Mouse (Mus musculus) heart, embryonic 10.5 days (tissue): ENCODE measurements around the gene Nckap5. TPM values are rescaled to one million over a fixed set of nuclear protein-coding genes. Genes with fewer than 3 reads are reported as not detected.

Experiments
- DNase-seq: peaks from one replicate; pipeline ENCODE4 v3.0.0-alpha.2; 2017; ENCODE audit warnings: low spot score
- H3K27ac ChIP-seq: fragments of 300-500 bp; sonication (generic); 2 replicates; pipeline ENCODE4 v1.5.1; 2016; ENCODE audit warnings: mild to moderate bottlenecking
- H3K27me3 ChIP-seq: fragments of 300-500 bp; sonication (generic); 2 replicates; pipeline ENCODE4 v1.6.1; 2016; ENCODE audit warnings: mild to moderate bottlenecking; ENCODE audit not compliant: poor library complexity, insufficient read depth, severe bottlenecking
- H3K36me3 ChIP-seq: fragments of 300-500 bp; sonication (generic); 2 replicates; pipeline ENCODE4 v1.6.1; 2016; ENCODE audit warnings: mild to moderate bottlenecking, moderate library complexity
- H3K4me1 ChIP-seq: fragments of 300-500 bp; sonication (generic); 2 replicates; pipeline ENCODE4 v1.6.1; 2016; ENCODE audit warnings: mild to moderate bottlenecking
- H3K4me3 ChIP-seq: fragments of 300-500 bp; sonication (generic); 2 replicates; pipeline ENCODE4 v1.5.1; 2016; ENCODE audit warnings: mild to moderate bottlenecking, moderate library complexity
- H3K9me3 ChIP-seq: fragments of 300-500 bp; sonication (generic); 2 replicates; pipeline ENCODE4 v1.6.1; 2016; ENCODE audit warnings: mild to moderate bottlenecking, moderate library complexity
- WGBS: fragments of 180-500 bp; shearing (Covaris S2); methylation state at CpG from one replicate; pipeline ENCODE4 v1.1.7; 2016; 5-methylcytosine and 5-hydroxymethylcytosine counted together
- polyA plus RNA-seq: library from polyadenylated mRNA; unstranded; fragments of >200 nt; fragmentation: Nextera tagmentation; extraction: Ambion mirVana; gene quantifications from 2 replicates; pipeline ENCODE4 v1.2.1, GENCODE M21; 2016

Gene Nckap5
- polyA plus RNA-seq, 1 experiment from 2014 or later = 2.3 TPM

GRCm38 (mm10) chr1:126167546-126167945, 663.1 kb downstream of the Nckap5 start:
- Histone ChIP-seq H3K4me3 (no peak overlapping the region), H3K4me1 (no peaks in the 10 kb centered on the region), H3K36me3 (no peaks in the 10 kb centered on the region), H3K27ac (no peak overlapping the region), H3K27me3 (no peaks in the 10 kb centered on the region), H3K9me3 (no peaks in the 10 kb centered on the region)
- WGBS = 76% methylated on average over 7 of the region's 7 CpGs
- no peak for DNase-seq

- no peak for DNase-seq
- 86% methylated on average over 6 of the region's 6 CpGs for WGBS
- no peak overlapping the region for H3K4me3 ChIP-seq
These were observed 671.3 kb downstream of the Nckap5 start for GRCm38 (mm10) chr1:126159287-126159686.

GRCm38 (mm10) chr1:126155816-126156215, 674.8 kb downstream of the Nckap5 start:
- Histone ChIP-seq H3K4me1 (peaks cover 13% of the 10 kb centered on the region), H3K27me3 (no peaks in the 10 kb centered on the region), H3K27ac (no peak overlapping the region), H3K9me3 (no peaks in the 10 kb centered on the region), H3K36me3 (no peaks in the 10 kb centered on the region), H3K4me3 (no peak overlapping the region)
- WGBS = 64% methylated on average over 5 of the region's 5 CpGs
- DNase-seq = no peak

More at GRCm38 (mm10) chr1:126159287-126159686, 671.3 kb downstream of the Nckap5 start:
- H3K4me1 ChIP-seq = no peaks in the 10 kb centered on the region
- no peaks in the 10 kb centered on the region for H3K27me3 ChIP-seq
- H3K36me3 ChIP-seq = no peaks in the 10 kb centered on the region
- H3K27ac ChIP-seq = no peak overlapping the region
- H3K9me3 ChIP-seq = no peaks in the 10 kb centered on the region

GRCm38 (mm10) chr1:126153516-126154234, 676.9 kb downstream of the Nckap5 start:
- H3K36me3 ChIP-seq = no peaks in the 10 kb centered on the region
- peaks cover 16% of the 10 kb centered on the region for H3K4me1 ChIP-seq
- no peaks in the 10 kb centered on the region for H3K27me3 ChIP-seq
- H3K4me3 ChIP-seq = no peak overlapping the region
- 76% methylated on average over 6 of the region's 6 CpGs for WGBS
- H3K27ac ChIP-seq = no peak overlapping the region
- no peak for DNase-seq
- H3K9me3 ChIP-seq = no peaks in the 10 kb centered on the region

- peaks cover 16% of the 10 kb centered on the region for H3K4me1 ChIP-seq
- H3K27me3 ChIP-seq = no peaks in the 10 kb centered on the region
- no peak overlapping the region for H3K27ac ChIP-seq
- WGBS = 59% methylated on average over 6 of the region's 6 CpGs
- DNase-seq = no peak
- H3K4me3 ChIP-seq = no peak overlapping the region
- no peaks in the 10 kb centered on the region for H3K36me3 ChIP-seq
- H3K9me3 ChIP-seq = no peaks in the 10 kb centered on the region
These were observed 678.4 kb downstream of the Nckap5 start for GRCm38 (mm10) chr1:126152217-126152616.

- H3K4me3 ChIP-seq = no peak overlapping the region
- no peaks in the 10 kb centered on the region for H3K9me3 ChIP-seq
- H3K36me3 ChIP-seq = no peaks in the 10 kb centered on the region
- no peak overlapping the region for H3K27ac ChIP-seq
- peaks cover 16% of the 10 kb centered on the region for H3K4me1 ChIP-seq
- no peak for DNase-seq
- no peaks in the 10 kb centered on the region for H3K27me3 ChIP-seq
These were observed 680.6 kb downstream of the Nckap5 start for GRCm38 (mm10) chr1:126149966-126150365.

GRCm38 (mm10) chr1:126135717-126136116, 694.9 kb downstream of the Nckap5 start:
- H3K4me1 ChIP-seq = no peaks in the 10 kb centered on the region
- H3K9me3 ChIP-seq = no peaks in the 10 kb centered on the region
- 83% methylated on average over 3 of the region's 3 CpGs for WGBS
- H3K27ac ChIP-seq = no peak overlapping the region
- no peak for DNase-seq
- no peak overlapping the region for H3K4me3 ChIP-seq
- no peaks in the 10 kb centered on the region for H3K36me3 ChIP-seq
- no peaks in the 10 kb centered on the region for H3K27me3 ChIP-seq

GRCm38 (mm10) chr1:126132316-126132715, 698.3 kb downstream of the Nckap5 start:
- no peak for DNase-seq
- Histone ChIP-seq H3K36me3 (no peaks in the 10 kb centered on the region), H3K4me3 (no peak overlapping the region), H3K4me1 (no peaks in the 10 kb centered on the region), H3K27me3 (no peaks in the 10 kb centered on the region), H3K9me3 (no peaks in the 10 kb centered on the region), H3K27ac (no peak overlapping the region)
- 78% methylated on average over 2 of the region's 2 CpGs for WGBS

GRCm38 (mm10) chr1:126129129-126129528, 701.5 kb downstream of the Nckap5 start:
- H3K4me1 ChIP-seq = no peaks in the 10 kb centered on the region
- no peaks in the 10 kb centered on the region for H3K27me3 ChIP-seq
- 40% methylated on average over 1 of the region's 1 CpGs for WGBS
- no peak overlapping the region for H3K4me3 ChIP-seq
- no peak overlapping the region for H3K27ac ChIP-seq
- no peaks in the 10 kb centered on the region for H3K9me3 ChIP-seq
- H3K36me3 ChIP-seq = no peaks in the 10 kb centered on the region
- DNase-seq = no peak

- no peaks in the 10 kb centered on the region for H3K9me3 ChIP-seq
- no peak overlapping the region for H3K27ac ChIP-seq
- DNase-seq = no peak
- H3K36me3 ChIP-seq = no peaks in the 10 kb centered on the region
- WGBS = 78% methylated on average over 5 of the region's 5 CpGs
- H3K27me3 ChIP-seq = no peaks in the 10 kb centered on the region
- no peak overlapping the region for H3K4me3 ChIP-seq
- H3K4me1 ChIP-seq = no peaks in the 10 kb centered on the region
These were observed 707.5 kb downstream of the Nckap5 start for GRCm38 (mm10) chr1:126123111-126123510.

GRCm38 (mm10) chr1:126120506-126120905, 710.1 kb downstream of the Nckap5 start:
- no peaks in the 10 kb centered on the region for H3K36me3 ChIP-seq
- H3K4me1 ChIP-seq = no peaks in the 10 kb centered on the region
- 74% methylated on average over 8 of the region's 8 CpGs for WGBS
- no peak overlapping the region for H3K4me3 ChIP-seq
- DNase-seq = no peak
- no peak overlapping the region for H3K27ac ChIP-seq
- no peaks in the 10 kb centered on the region for H3K27me3 ChIP-seq
- no peaks in the 10 kb centered on the region for H3K9me3 ChIP-seq

- Histone ChIP-seq H3K4me1 (no peaks in the 10 kb centered on the region), H3K27me3 (no peaks in the 10 kb centered on the region), H3K9me3 (no peaks in the 10 kb centered on the region), H3K36me3 (no peaks in the 10 kb centered on the region), H3K27ac (no peak overlapping the region), H3K4me3 (no peak overlapping the region)
- 65% methylated on average over 3 of the region's 3 CpGs for WGBS
- DNase-seq = no peak
These were observed 714.6 kb downstream of the Nckap5 start for GRCm38 (mm10) chr1:126116034-126116433.

- Histone ChIP-seq H3K9me3 (no peaks in the 10 kb centered on the region), H3K4me3 (no peak overlapping the region), H3K36me3 (no peaks in the 10 kb centered on the region), H3K27me3 (no peaks in the 10 kb centered on the region), H3K4me1 (no peaks in the 10 kb centered on the region), H3K27ac (no peak overlapping the region)
- WGBS = 87% methylated on average over 3 of the region's 3 CpGs
- no peak for DNase-seq
These were observed 724.8 kb downstream of the Nckap5 start for GRCm38 (mm10) chr1:126105673-126106256.
